Mouse (Mus musculus) bone marrow macrophage, adult 2 months (primary cell): ENCODE data around the gene Ythdf2. TPM values are rescaled to one million over a fixed set of nuclear protein-coding genes. Genes with fewer than 3 reads are reported as not detected.

Source experiments
- H3K27ac ChIP-seq: 2 replicates; pipeline ENCODE4 v1.5.1; 2012; ENCODE audit warnings: low read depth, low read length; ENCODE audit not compliant: insufficient read depth
- H3K4me1 ChIP-seq: 2 replicates; pipeline ENCODE4 v1.6.1; 2012; ENCODE audit warnings: low read length; ENCODE audit not compliant: control insufficient read depth, insufficient read depth
- H3K4me3 ChIP-seq: 2 replicates; pipeline ENCODE4 v1.5.1; 2012; ENCODE audit warnings: mild to moderate bottlenecking, low read length, moderate library complexity; ENCODE audit not compliant: insufficient read depth
- CTCF ChIP-seq: IDR thresholded peaks from 2 replicates; pipeline ENCODE4 v1.5.1; 2012; ENCODE audit warnings: low read depth, mild to moderate bottlenecking, low read length, moderate library complexity
- POLR2A ChIP-seq: IDR thresholded peaks from 2 replicates; pipeline ENCODE4 v1.6.1; 2012; ENCODE audit warnings: mild to moderate bottlenecking, low read depth, low read length, borderline replicate concordance
- polyA plus RNA-seq: library from polyadenylated mRNA; stranded (reverse); fragments of >200 nt; gene quantifications from 2 replicates; pipeline ENCODE4 v1.2.4, GENCODE M21; 2012; ENCODE audit not compliant: missing spikeins, insufficient read depth, insufficient read length

Ythdf2 gene
- polyA plus RNA-seq, 1 experiment, result 51.4 TPM

GRCm38 (mm10) chr4:132165691-132166090 lies 46.4 kb downstream of the Ythdf2 start:
- Histone ChIP-seq H3K4me1 (peaks cover 22% of the 10 kb centered on the region), H3K27ac (no peak overlapping the region), H3K4me3 (no peak overlapping the region)
- TF ChIP-seq CTCF, result no peak
- TF ChIP-seq POLR2A, result no peak

DNA sequence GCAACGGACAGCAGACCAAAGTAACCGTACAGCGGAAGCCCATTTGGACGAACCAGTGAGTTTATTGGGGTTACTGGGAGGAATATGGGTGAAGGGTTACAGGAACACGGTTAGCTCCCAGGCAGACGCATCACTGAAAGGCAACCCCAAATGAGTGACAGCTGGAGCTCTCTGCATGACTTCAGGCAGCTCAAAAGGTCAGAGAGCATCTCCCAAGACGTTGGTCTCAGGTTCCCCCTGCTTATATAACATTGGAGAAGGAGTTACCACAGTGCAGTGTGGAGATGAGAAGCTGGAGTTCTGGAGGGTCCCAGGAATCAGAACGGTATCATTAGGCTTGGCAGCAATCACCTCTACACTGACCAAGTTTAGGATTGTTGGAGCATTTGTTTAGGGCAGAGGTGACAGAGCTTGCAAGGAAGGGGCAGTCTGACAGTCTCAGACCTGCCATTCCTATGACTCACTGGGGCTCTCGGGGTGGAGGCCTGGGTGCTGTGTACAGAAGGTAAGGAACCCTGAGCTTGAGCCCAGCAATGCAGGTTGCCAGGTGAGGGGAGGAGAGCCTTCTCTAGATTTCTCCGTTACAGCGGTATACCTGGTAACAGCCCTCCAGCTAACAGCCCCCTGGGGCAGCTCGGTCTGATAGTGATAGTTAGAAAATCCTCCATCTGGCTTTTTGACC lies 55.0 kb downstream of the Ythdf2 start:
- Histone ChIP-seq H3K4me3 (no peak overlapping the region), H3K27ac (no peak overlapping the region), H3K4me1 (peaks cover 10% of the 10 kb centered on the region)
- TF ChIP-seq CTCF (no peak), POLR2A (no peak)

GRCm38 (mm10) chr4:132154877-132155670 lies 57.0 kb downstream of the Ythdf2 start:
- peaks cover 10% of the 10 kb centered on the region for H3K4me1 ChIP-seq

GRCm38 (mm10) chr4:132151673-132152072 lies 60.4 kb downstream of the Ythdf2 start:
- no peak overlapping the region for H3K27ac ChIP-seq
- no peak overlapping the region for H3K4me3 ChIP-seq
- H3K4me1 ChIP-seq, result no peaks in the 10 kb centered on the region
- TF ChIP-seq POLR2A, result no peak

More at GRCm38 (mm10) chr4:132154877-132155670, 57.0 kb downstream of the Ythdf2 start:
- no peak for TF ChIP-seq POLR2A
- no peak for TF ChIP-seq CTCF
- Histone ChIP-seq H3K4me3 (no peak overlapping the region), H3K27ac (no peak overlapping the region)

GRCm38 (mm10) chr4:132146201-132146600 lies 65.9 kb downstream of the Ythdf2 start:
- no peak overlapping the region for H3K4me3 ChIP-seq
- no peaks in the 10 kb centered on the region for H3K4me1 ChIP-seq

DNA sequence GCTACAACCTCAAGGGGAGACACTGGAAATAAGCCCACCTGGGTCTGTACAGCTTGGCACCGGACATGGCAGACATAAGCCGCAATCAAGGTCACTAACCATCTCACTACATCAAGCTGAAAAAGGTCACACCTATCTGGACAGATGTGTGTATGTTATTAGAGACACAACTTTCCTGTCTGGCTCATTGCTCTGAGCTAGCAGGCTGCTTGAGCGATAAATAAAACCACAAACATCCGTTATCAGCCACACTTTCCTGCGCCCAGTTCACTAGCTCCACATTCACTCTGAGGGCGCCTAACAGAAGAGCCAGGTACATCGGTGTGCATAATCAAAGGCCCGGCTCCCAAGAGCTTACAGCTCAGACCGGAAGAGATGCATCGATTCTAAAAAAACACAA lies 67.0 kb downstream of the Ythdf2 start:
- TF ChIP-seq POLR2A (no peak), CTCF (no peak)
- Histone ChIP-seq H3K4me3 (no peak overlapping the region), H3K4me1 (no peaks in the 10 kb centered on the region), H3K27ac (no peak overlapping the region)

More at GRCm38 (mm10) chr4:132146201-132146600, 65.9 kb downstream of the Ythdf2 start:
- TF ChIP-seq CTCF (peak; percentile 30; the same call in 1 of the 2 replicates), POLR2A (no peak)
- H3K27ac ChIP-seq, result no peak overlapping the region

DNA sequence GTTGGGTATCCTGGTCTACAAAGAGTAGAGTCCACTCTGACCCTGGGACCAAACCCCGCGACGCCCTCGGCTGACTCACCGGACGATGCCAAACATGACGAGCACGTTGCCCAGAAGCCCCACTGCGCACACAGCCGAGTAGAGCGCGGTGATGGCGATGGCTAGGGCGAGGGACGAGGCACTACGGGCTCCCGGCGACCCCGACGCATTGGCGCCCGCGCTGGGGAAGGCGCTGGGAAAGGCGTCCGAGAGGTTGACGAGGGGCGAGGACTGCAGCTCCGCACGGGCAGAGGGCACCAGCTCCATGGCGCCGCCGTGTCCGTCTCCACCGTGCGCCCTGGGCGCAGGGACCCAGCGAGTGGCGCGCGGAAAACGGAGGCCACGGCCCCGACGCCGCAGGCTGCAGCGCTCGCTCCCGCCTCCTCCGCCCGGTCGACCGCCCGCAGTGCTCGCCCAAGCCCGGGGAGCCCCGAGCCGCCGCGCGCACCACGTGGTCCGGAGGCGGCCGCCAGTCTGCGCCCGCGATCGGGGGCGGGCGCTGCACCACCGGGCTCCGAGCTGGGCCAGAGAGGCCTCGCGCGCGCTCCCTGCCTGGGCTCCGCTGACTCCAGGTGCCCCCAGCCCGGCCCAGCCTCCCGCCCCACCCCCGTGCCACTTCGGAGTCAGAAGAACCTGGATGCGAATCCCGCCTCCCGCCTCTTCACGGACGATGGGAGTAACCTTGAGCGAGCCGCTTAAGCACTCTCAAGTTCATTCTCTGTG lies 67.8 kb downstream of the Ythdf2 start, which contains the start of gene Oprd1:
Gene Oprd1 (minus strand): TSS at position 407 of the 762 bp plus-strand sequence.
- Histone ChIP-seq H3K27ac (no peak within 1 kb of the TSS), H3K4me3 (peak within 1 kb of the TSS; percentile 6; the same call in 1 of the 2 replicates), H3K4me1 (no peaks in the 10 kb centered on the region)
- no peak for TF ChIP-seq POLR2A
- no peak for TF ChIP-seq CTCF

GRCm38 (mm10) chr4:132138640-132139039 lies 73.5 kb downstream of the Ythdf2 start:
- Histone ChIP-seq H3K27ac (no peak overlapping the region), H3K4me3 (no peak overlapping the region), H3K4me1 (no peaks in the 10 kb centered on the region)
- no peak for TF ChIP-seq CTCF
- TF ChIP-seq POLR2A, result no peak

DNA sequence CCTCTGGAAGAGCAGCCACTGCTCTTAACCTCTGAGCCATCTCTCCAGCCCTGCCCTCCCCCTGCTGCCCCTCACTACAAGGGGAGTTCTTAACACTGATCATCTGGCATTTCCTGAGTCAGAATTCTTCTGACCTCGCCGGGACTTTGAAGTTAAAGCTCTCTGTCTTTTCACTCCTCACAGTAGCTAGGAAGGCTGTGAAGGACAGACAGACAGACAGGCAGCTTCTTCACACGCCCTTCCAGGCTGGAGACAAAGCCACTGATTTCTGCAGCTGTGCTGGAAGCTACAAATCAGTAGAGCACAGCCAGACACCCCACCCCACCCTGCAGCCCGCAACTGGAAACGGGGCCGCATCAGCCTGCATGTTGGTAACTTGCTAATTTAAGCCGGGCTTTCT lies 75.1 kb downstream of the Ythdf2 start:
- H3K4me1 ChIP-seq, result no peaks in the 10 kb centered on the region
- TF ChIP-seq CTCF, result no peak
- TF ChIP-seq POLR2A, result no peak
- no peak overlapping the region for H3K27ac ChIP-seq
- H3K4me3 ChIP-seq, result no peak overlapping the region

Other genes starting within 250 kb of the Ythdf2 start
- 0.24 TPM in 1 of 2 replicates, not detected in the other for gene Gm10300, start 137.6 kb downstream of the Ythdf2 start, polyA plus RNA-seq
- gene Epb41, start 137.0 kb downstream of the Ythdf2 start, polyA plus RNA-seq, result 79.8 and 84.7 TPM in 2 replicates
- gene Oprd1, start 67.8 kb downstream of the Ythdf2 start, polyA plus RNA-seq, result not detected in 2 replicates
- 16.7 and 16.8 TPM in 2 replicates for gene Gmeb1, start 49.3 kb upstream of the Ythdf2 start, polyA plus RNA-seq
- 33.6 and 38.5 TPM in 2 replicates for gene Taf12, start 62.1 kb upstream of the Ythdf2 start, polyA plus RNA-seq
- 1.5 TPM in 1 of 2 replicates, not detected in the other for gene Rab42, start 91.1 kb upstream of the Ythdf2 start, polyA plus RNA-seq
- gene Trnau1ap, start 117.2 kb upstream of the Ythdf2 start, polyA plus RNA-seq, result 21.2 and 26.1 TPM in 2 replicates
- 19.5 and 19.8 TPM in 2 replicates for gene Rcc1, start 141.3 kb upstream of the Ythdf2 start, polyA plus RNA-seq
- gene Phactr4, start 210.2 kb upstream of the Ythdf2 start, polyA plus RNA-seq, result 18.9 and 21.2 TPM in 2 replicates